Mouse (Mus musculus) midbrain, embryonic 13.5 days (tissue): ENCODE results near the gene Col4a3bp. TPM values are rescaled to one million over a fixed set of nuclear protein-coding genes. Genes with fewer than 3 reads are reported as not detected.

ENCODE experiments used
- ATAC-seq: fragments of 200-750 bp; cut with Nextera tagmentation; 2 replicates; pipeline ENCODE4 v1.8.0; 2017; ENCODE audit warnings: mild to moderate bottlenecking, moderate TSS enrichment, moderate library complexity
- H3K27ac ChIP-seq: fragments of 300-500 bp; sonication (generic); 2 replicates; pipeline ENCODE4 v1.5.1; 2015; ENCODE audit warnings: inconsistent platforms, mild to moderate bottlenecking, moderate library complexity
- H3K27me3 ChIP-seq: fragments of 300-500 bp; sonication (generic); 2 replicates; pipeline ENCODE4 v1.6.1; 2015; ENCODE audit warnings: mild to moderate bottlenecking, inconsistent platforms
- H3K36me3 ChIP-seq: fragments of 300-500 bp; sonication (generic); 2 replicates; pipeline ENCODE4 v1.6.1; 2015; ENCODE audit warnings: mild to moderate bottlenecking, inconsistent platforms
- H3K4me1 ChIP-seq: fragments of 300-500 bp; sonication (generic); replicated peaks from 2 replicates; pipeline ENCODE4 v1.6.1; 2015; ENCODE audit warnings: inconsistent platforms
- H3K4me2 ChIP-seq: fragments of 300-500 bp; sonication (generic); replicated peaks from 2 replicates; pipeline ENCODE4 v1.6.1; 2015; ENCODE audit warnings: moderate library complexity, mild to moderate bottlenecking, inconsistent platforms
- H3K4me3 ChIP-seq: fragments of 300-500 bp; sonication (generic); replicated peaks from 2 replicates; pipeline ENCODE4 v1.5.1; 2015; ENCODE audit warnings: mild to moderate bottlenecking, inconsistent platforms
- H3K9ac ChIP-seq: fragments of 300-500 bp; sonication (generic); replicated peaks from 2 replicates; pipeline ENCODE4 v1.6.1; 2015; ENCODE audit warnings: mild to moderate bottlenecking, inconsistent platforms
- H3K9me3 ChIP-seq: fragments of 300-500 bp; sonication (generic); 2 replicates; pipeline ENCODE4 v1.6.1; 2016; ENCODE audit warnings: mild to moderate bottlenecking, inconsistent platforms
- WGBS: fragments of 180-500 bp; shearing (Covaris S2); methylation state at CpG from one replicate; pipeline ENCODE4 v1.1.7; 2015; 5-methylcytosine and 5-hydroxymethylcytosine counted together
- polyA plus RNA-seq: library from polyadenylated mRNA; unstranded; fragments of >200 nt; fragmentation: Nextera tagmentation; extraction: Ambion mirVana; gene quantifications from 2 replicates; pipeline ENCODE4 v1.2.1, GENCODE M21; 2015

The Col4a3bp gene
- polyA plus RNA-seq, 1 experiment from 2014 or later, result 8.4 TPM

DNA sequence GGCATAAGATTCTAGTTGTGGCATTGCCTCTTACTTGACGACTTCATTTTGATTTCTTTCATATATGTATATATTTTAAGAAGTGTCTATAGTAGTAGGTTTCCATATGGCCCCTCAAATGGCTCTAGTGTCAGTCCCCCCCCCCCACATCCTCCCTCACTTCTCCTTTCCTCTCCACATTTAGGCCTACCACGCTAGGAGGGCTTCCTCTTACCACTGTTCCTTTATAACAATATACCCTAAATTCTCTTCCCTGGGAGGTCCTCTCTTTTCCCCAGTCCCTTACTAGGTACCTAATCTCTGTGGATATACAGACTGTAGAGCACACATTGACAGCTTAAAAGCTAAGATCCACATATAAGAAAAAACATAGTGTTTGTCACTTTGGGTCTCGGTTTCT lies 21.1 kb upstream of the Col4a3bp start:
- H3K4me2 ChIP-seq, result no peak overlapping the region
- ATAC-seq, result no peak

DNA sequence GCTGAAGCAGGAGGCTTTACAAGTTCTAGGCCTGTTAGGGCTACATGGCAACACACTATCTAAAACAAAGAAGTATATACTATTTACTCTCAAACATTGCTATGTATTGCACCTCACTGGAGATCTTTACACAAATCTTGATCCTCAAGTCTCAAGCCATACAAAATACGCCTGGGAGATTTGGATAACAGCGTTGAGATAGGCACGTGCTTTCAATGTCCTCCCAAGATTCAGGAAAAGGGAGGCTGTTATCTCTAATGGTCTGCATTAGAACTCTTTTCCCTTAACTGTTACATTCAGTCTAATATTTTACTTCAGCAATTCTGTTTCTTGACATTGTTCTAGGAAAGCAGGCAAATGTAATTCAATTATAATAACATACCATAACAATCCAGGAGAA lies 15.4 kb upstream of the Col4a3bp start:
- WGBS, result 93% methylated on average over 3 of the region's 3 CpGs
- no peaks in the 10 kb centered on the region for H3K27me3 ChIP-seq
- H3K4me2 ChIP-seq, result no peak overlapping the region
- no peak for ATAC-seq
- H3K4me1 ChIP-seq, result no peaks in the 10 kb centered on the region
- H3K36me3 ChIP-seq, result no peaks in the 10 kb centered on the region
- no peak overlapping the region for H3K9ac ChIP-seq
- no peak overlapping the region for H3K4me3 ChIP-seq
- no peak overlapping the region for H3K27ac ChIP-seq
- no peaks in the 10 kb centered on the region for H3K9me3 ChIP-seq

More for the DNA sequence above, 21.1 kb upstream of the Col4a3bp start:
- H3K36me3 ChIP-seq, result no peaks in the 10 kb centered on the region
- 94% methylated on average over 3 of the region's 3 CpGs for WGBS
- no peaks in the 10 kb centered on the region; the same call in 1 of the 2 replicates for H3K9me3 ChIP-seq
- no peaks in the 10 kb centered on the region for H3K4me1 ChIP-seq
- no peaks in the 10 kb centered on the region for H3K27me3 ChIP-seq
- H3K27ac ChIP-seq, result no peak overlapping the region
- H3K4me3 ChIP-seq, result no peak overlapping the region
- H3K9ac ChIP-seq, result no peak overlapping the region

DNA sequence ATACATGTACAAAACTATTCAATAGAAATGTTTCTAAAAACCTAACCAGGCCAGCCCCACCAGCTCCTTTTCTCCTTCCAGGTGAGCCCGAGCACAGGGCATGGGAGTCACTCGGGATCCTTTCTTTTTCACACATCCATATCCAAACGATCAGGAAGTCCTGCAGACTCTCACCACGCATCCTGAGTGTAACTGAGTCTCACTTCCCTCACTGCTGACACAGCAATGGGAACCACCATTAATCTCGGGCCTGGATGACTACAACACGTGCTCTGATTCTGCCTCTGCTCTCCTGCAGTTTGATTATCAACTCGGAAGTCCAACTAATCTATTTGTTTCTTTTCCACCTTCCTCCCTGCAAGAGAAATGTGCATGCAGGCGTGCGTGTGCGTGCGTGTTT lies 14.6 kb upstream of the Col4a3bp start:
- Histone ChIP-seq H3K9ac (no peak overlapping the region), H3K27ac (no peak overlapping the region), H3K9me3 (no peaks in the 10 kb centered on the region), H3K4me1 (no peaks in the 10 kb centered on the region), H3K27me3 (no peaks in the 10 kb centered on the region), H3K36me3 (no peaks in the 10 kb centered on the region), H3K4me3 (no peak overlapping the region), H3K4me2 (no peak overlapping the region)
- ATAC-seq, result no peak
- WGBS, result 94% methylated on average over 11 of the region's 11 CpGs

DNA sequence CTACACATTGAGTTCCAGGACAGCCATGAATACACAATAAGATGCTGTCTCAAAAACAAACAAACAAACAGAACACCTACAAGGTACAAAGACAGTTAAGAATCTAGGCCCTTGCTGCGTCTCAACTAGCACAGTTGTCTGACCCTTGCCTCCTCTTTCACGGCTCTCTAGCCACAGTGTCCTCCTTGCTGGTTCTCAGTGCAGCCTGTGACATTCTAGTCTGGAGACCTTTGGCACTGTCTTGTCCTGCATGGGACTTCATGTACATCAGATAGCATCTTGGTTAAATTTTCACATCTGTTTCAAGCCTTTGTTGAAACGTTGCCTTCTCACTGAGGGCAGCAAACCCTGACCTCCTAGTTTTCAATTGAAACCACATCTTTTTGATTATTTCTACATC lies 13.6 kb upstream of the Col4a3bp start:
- H3K36me3 ChIP-seq, result no peaks in the 10 kb centered on the region
- no peak overlapping the region for H3K4me3 ChIP-seq
- H3K27ac ChIP-seq, result no peak overlapping the region
- H3K9me3 ChIP-seq, result no peaks in the 10 kb centered on the region
- no peak for ATAC-seq
- no peak overlapping the region for H3K4me2 ChIP-seq
- no peak overlapping the region for H3K9ac ChIP-seq
- WGBS, result 89% methylated on average over 3 of the region's 3 CpGs
- H3K4me1 ChIP-seq, result no peaks in the 10 kb centered on the region; the same call in 1 of the 2 replicates
- H3K27me3 ChIP-seq, result no peaks in the 10 kb centered on the region

DNA sequence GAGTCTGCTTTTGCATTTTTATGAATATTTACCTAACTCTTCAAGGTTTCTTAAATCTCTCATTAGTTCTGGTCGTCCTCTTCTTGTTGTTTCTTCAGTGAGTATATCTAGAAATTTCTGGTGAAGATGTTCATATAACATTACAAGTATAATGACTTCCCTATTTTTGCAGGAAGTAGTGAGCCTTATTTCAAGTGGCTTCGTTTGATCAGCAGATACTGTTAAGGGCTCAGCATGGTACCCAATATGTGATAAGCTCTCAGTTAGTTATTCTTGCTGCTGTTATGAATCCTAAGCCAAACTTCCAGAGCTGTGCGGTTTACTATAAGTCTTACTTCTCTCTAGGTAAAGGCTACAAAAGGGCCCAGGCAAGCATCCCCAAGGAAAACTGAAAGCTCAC lies 12.9 kb upstream of the Col4a3bp start:
- Histone ChIP-seq H3K4me3 (no peak overlapping the region), H3K36me3 (no peaks in the 10 kb centered on the region), H3K27ac (no peak overlapping the region), H3K9me3 (no peaks in the 10 kb centered on the region), H3K27me3 (no peaks in the 10 kb centered on the region), H3K9ac (no peak overlapping the region), H3K4me1 (no peaks in the 10 kb centered on the region; the same call in 1 of the 2 replicates), H3K4me2 (no peak overlapping the region)
- no peak for ATAC-seq
- 95% methylated on average over 3 of the region's 3 CpGs for WGBS

DNA sequence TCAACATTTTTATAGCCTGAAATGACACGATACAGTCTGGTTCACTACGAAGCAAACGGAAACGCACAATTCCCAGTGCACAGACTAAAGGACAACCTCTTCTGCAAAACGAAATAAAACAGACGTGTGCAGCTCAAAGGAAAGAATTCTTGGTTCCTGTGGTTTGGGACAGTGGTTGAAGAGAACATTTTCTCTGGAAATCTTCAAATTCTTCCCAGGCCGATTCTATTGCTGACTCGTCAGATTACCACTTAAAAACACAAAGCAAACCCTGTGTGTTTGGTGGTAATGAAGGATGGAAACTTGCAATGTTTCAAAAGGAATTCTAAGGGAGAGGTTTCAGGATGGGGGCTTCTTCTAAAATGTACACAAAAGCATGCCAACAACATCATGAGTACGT lies 12.4 kb upstream of the Col4a3bp start:
- ATAC-seq, result no peak
- WGBS, result 96% methylated on average over 9 of the region's 9 CpGs
- H3K4me2 ChIP-seq, result no peak overlapping the region

DNA sequence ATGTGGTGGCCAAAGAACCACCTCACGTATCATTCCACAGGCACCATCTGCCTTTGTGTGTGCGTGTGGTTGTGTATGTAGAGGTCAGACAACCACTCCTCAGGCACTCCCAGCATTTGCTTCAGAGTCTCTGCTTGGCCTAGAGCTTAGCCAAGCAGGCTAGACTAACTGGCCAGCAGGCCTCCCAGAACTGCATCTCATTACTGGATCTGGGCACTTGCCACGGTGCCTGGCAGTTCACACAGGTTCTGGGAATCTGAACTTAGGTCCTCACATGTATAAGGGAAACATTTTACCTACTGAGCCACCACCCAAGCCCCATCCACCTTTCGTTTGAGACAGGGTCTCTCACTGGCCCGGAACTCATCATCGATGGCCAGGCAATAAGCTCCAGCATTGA lies 10.2 kb upstream of the Col4a3bp start:
- ATAC-seq, result no peak
- 87% methylated on average over 6 of the region's 6 CpGs for WGBS
- no peaks in the 10 kb centered on the region for H3K27me3 ChIP-seq

More for the DNA sequence above, 12.4 kb upstream of the Col4a3bp start:
- no peak overlapping the region for H3K27ac ChIP-seq
- H3K4me1 ChIP-seq, result no peaks in the 10 kb centered on the region; the same call in 1 of the 2 replicates
- no peaks in the 10 kb centered on the region for H3K9me3 ChIP-seq
- H3K36me3 ChIP-seq, result no peaks in the 10 kb centered on the region
- H3K4me3 ChIP-seq, result no peak overlapping the region
- H3K27me3 ChIP-seq, result no peaks in the 10 kb centered on the region
- no peak overlapping the region for H3K9ac ChIP-seq

DNA sequence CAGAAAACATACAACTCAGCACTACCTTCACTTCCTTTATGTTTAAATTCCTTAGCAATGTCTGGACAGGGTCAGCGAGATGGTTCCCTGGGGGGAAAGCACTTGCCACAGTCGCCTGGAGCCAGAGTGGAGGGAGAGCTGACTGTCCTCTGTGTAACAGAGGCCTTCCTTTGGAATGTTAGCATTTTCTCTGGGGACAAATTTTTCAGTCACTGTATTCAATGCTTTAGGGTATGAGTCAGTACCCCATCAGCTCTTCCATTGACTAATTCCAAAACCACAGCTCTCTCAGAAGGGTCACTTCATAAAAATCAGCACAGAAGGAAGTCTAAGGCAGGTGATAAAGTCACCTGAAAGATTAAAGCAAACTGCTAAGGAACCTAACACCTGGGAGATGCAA lies 8.7 kb upstream of the Col4a3bp start:
- H3K27ac ChIP-seq, result no peak overlapping the region
- ATAC-seq, result no peak
- H3K4me1 ChIP-seq, result no peaks in the 10 kb centered on the region; the same call in 1 of the 2 replicates
- no peaks in the 10 kb centered on the region for H3K9me3 ChIP-seq
- H3K36me3 ChIP-seq, result no peaks in the 10 kb centered on the region
- H3K4me3 ChIP-seq, result no peak overlapping the region
- H3K27me3 ChIP-seq, result no peaks in the 10 kb centered on the region
- H3K4me2 ChIP-seq, result no peak overlapping the region
- WGBS, result 63% methylated on average over 2 of the region's 2 CpGs
- H3K9ac ChIP-seq, result no peak overlapping the region

More for the DNA sequence above, 10.2 kb upstream of the Col4a3bp start:
- no peak overlapping the region for H3K27ac ChIP-seq
- no peaks in the 10 kb centered on the region for H3K9me3 ChIP-seq
- H3K9ac ChIP-seq, result no peak overlapping the region
- no peak overlapping the region for H3K4me3 ChIP-seq
- no peak overlapping the region for H3K4me2 ChIP-seq
- no peaks in the 10 kb centered on the region for H3K36me3 ChIP-seq
- H3K4me1 ChIP-seq, result no peaks in the 10 kb centered on the region; the same call in 1 of the 2 replicates

DNA sequence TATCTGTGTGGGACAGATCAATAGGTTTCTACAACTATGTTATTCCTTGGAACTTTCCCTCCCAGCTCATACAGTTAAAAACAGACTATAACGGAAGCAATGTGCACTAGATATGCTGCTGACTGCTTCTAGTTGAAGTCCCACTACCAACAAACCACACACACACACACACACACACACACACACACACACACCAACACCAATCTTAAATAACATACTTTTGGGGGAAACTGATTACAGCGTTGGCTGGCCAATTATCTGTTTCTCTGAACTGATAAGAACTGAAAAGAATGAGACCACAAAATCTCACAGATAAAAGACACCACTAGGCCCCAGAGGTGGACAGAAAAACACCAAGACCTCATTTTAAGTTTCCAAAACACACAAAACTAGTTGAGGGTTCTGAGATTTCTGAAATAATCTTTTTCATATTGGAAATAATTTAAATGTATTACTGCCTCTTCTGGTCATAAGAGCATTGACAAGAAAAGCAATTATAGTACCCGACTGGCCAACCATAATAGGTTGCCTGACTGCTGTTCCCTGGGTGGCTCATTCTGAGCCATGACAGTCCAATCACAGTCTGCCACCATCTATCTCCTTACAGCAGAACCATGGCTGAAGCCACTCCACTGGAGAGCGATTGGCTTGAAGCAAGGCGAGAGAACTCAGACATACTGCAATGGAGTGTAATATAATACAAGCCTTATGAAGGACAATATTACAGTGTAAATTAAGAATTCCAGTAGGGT lies 5.4 kb upstream of the Col4a3bp start:
- Histone ChIP-seq H3K9me3 (no peaks in the 10 kb centered on the region), H3K4me3 (no peak overlapping the region), H3K27me3 (no peaks in the 10 kb centered on the region), H3K9ac (no peak overlapping the region), H3K27ac (no peak overlapping the region), H3K36me3 (no peaks in the 10 kb centered on the region), H3K4me1 (peaks cover 2% of the 10 kb centered on the region; the same call in 1 of the 2 replicates), H3K4me2 (no peak overlapping the region)
- 86% methylated on average over 5 of the region's 5 CpGs for WGBS
- ATAC-seq, result no peak

DNA sequence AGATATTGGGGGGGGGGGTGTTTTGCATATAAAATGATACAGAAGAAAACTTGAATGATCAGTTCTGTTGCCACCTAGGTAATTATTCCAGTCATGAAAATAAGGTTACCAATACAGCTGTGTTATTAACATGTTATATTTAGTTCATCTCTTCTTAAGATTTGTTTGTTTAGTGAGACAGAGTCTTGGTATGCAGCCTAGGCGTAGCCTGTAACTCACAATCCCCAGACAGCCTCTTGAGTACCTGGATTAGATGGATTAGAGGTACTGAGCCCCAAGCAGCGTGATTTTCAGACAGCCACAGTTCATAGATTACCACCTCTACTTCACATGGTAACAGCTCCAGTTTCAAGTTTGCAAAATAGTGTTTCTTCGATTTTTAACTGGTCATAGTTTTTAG lies 4.3 kb upstream of the Col4a3bp start:
- H3K4me3 ChIP-seq, result no peak overlapping the region
- H3K36me3 ChIP-seq, result no peaks in the 10 kb centered on the region
- no peaks in the 10 kb centered on the region for H3K27me3 ChIP-seq
- 82% methylated on average over 3 of the region's 3 CpGs for WGBS
- H3K9ac ChIP-seq, result no peak overlapping the region
- peaks cover 2% of the 10 kb centered on the region; the same call in 1 of the 2 replicates for H3K4me1 ChIP-seq
- H3K4me2 ChIP-seq, result no peak overlapping the region
- no peak for ATAC-seq
- no peaks in the 10 kb centered on the region for H3K9me3 ChIP-seq
- no peak overlapping the region for H3K27ac ChIP-seq

DNA sequence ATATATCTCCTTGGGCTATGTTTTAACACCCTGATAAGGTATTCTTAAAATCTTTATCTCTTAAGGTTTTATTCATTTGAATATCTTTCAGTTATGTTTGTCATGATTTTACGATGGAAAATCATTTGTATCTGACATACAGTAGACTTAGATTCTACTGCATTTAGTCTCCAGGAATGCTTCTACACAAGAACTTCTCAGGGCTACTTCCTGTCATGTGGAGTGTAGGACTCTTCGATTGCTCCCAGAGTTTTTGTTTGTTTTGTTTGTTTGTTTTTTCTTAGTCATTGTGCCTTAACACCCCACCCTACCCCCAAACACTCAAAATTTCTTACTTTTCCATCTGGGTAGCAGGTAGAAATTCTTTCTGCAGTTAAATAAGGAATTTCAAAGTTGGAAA lies 1.0 kb upstream of the Col4a3bp start:
- Histone ChIP-seq H3K9ac (no peak overlapping the region), H3K36me3 (no peaks in the 10 kb centered on the region), H3K4me2 (no peak overlapping the region; the same call in 1 of the 2 replicates), H3K9me3 (no peaks in the 10 kb centered on the region), H3K4me1 (peaks cover 17% of the 10 kb centered on the region), H3K27ac (no peak overlapping the region), H3K4me3 (peak overlapping the region; percentile 92), H3K27me3 (no peaks in the 10 kb centered on the region)
- 65% methylated on average over 2 of the region's 2 CpGs for WGBS
- ATAC-seq, result no peak

DNA sequence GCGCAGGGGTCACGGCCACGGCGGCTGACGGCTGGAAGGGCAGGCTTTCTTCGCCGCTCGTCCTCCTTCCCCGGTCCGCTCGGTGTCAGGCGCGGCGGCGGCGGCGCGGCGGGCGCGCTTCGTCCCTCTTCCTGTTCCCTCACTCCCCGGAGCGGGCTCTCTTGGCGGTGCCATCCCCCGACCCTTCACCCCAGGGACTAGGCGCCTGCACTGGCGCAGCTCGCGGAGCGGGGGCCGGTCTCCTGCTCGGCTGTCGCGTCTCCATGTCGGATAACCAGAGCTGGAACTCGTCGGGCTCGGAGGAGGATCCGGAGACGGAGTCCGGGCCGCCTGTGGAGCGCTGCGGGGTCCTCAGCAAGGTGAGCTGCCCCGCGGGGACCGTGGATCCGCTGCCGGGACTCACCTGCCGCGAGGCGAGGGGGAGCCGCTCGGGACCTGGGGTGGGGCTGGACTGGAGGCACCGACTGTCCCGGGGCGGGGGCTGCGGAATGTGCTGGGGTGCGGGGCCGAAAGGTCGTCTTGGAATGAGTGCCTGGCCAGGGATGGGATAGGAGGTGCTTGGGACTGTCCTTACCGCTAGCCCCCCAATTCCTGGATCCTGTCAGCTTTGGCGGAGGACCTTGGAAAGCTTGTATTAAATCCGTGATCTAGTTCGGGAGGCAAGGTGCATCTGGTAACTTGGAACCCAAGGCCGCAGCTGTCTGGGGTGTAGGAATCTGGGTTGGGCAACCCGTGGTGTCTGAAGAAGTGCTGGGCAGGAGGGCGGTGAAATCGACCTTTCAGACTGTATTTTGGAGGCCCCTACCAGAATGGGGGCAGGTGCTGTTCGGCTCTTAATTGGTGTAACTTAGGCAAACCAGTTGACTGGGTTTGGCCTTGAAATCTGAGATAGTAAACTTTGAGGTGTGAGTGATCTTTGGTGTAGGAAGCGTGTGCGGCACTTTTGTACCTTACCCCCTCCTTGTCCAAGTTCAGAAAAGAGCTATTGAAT lies 778 bp downstream of the Col4a3bp start:
- under 1% methylated on average over 64 of the region's 73 CpGs for WGBS
- no peak for ATAC-seq
- Histone ChIP-seq H3K27me3 (no peaks in the 10 kb centered on the region), H3K9ac (peak overlapping the region; percentile 90), H3K9me3 (no peaks in the 10 kb centered on the region), H3K27ac (peak overlapping the region; percentile 96), H3K4me1 (peaks cover 17% of the 10 kb centered on the region), H3K4me3 (peak overlapping the region; percentile 92), H3K36me3 (no peaks in the 10 kb centered on the region), H3K4me2 (peak overlapping the region; percentile 87)
